Mouse (Mus musculus): ENCODE data around the gene Zfp281. TPM values are rescaled to one million over a fixed set of nuclear protein-coding genes. Genes with fewer than 3 reads are reported as not detected.

Gene Zfp281
- polyA plus RNA-seq, 1 experiment from 2014 or later = 16.7 TPM

DNA sequence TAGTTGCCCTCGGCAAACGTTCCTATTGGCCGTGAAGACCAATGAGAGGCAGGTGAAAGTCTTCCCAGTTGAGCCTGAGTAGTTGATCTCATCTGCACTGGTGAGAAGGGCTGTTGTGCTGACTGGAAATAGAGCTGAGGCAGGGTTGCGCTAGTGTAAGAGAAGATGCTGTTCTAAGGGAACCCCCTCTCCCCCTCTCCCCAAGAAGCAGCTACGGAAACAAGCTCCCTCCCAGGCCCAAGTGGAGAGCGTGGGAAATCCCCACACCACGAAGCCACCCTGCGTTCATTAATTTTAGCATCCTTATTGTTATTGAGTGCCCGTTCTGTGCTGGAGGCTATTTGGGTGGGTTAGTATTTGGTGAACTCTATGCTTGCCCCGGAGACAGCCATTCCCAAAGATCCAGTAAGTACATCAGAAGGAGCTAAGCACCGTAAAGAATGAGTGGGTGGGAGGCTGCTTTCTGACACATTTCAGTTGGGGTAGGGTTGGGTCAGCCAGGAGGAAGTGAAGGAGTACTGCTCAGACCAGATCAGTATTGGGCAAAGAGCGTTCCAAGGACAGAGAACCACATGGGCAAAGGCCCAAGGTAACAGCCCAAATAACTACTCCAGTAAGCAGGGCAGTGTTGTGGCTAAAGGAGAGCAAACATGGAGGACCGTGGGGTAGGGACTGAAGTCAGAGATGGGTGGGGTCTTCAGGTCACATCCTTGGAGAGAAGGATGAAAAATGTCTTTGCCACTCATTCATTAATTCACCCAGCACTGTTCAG is 33.9 kb downstream of the Zfp281 start:
- Histone ChIP-seq H3K4me3 (ENCODE audit: inconsistent target) (no peak overlapping the region), H3K27ac (no peak overlapping the region), H3K79me2 (ENCODE audit: inconsistent target) (no peaks in the 10 kb centered on the region), H3K36me3 (ENCODE audit: inconsistent target) (no peaks in the 10 kb centered on the region)
- 88% methylated on average over 11 of the region's 13 CpGs for WGBS (ENCODE audit: missing documents)

DNA sequence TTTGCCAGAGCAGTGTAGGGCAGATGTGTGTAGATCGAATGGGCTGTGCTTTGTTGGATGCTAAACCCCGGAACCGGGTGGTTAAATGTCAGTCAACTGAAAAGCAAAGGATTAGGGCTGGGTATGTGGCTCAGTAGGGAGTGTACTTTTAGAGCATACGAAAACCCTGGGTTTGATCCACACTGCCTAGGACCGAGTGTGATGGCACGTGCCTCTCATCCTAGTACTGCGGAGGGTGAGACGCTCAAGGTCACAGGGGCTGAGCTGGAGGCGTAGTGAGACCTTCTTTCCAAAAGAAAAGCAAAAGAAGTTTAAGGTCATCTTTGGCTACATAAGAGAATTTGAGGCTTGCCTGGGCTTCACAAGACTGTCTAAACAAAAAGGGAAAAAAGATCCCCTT is 34.6 kb downstream of the Zfp281 start:
- H3K27ac ChIP-seq = no peak overlapping the region
- 93% methylated on average over 9 of the region's 9 CpGs for WGBS (ENCODE audit: missing documents)

DNA sequence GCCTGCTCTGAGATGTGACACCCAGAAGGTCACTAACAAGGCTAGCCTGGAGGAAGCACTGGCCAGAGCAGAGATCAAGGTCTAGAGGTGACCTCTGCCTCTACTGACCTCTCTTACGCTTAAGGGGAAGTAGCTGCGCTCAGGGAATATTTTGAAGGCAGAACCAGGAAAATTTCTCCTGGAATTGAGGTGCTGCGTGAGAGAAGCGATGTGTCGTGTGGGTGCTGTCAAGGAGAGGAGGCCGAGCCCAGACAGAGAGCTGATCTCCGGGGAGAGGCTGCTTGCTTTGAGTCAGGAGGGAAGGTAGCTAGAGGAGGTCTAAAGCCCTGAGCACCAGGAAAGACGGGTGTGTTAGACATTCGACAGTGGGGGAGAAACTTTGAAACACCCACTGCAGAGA is 35.2 kb downstream of the Zfp281 start:
- no peak overlapping the region for H3K27ac ChIP-seq
- WGBS (ENCODE audit: missing documents) = 92% methylated on average over 9 of the region's 9 CpGs
- no peaks in the 10 kb centered on the region for H3K79me2 ChIP-seq (ENCODE audit: inconsistent target)
- H3K4me3 ChIP-seq (ENCODE audit: inconsistent target) = no peak overlapping the region
- no peaks in the 10 kb centered on the region for H3K36me3 ChIP-seq (ENCODE audit: inconsistent target)

More for the DNA sequence above, 34.6 kb downstream of the Zfp281 start:
- no peak overlapping the region for H3K4me3 ChIP-seq (ENCODE audit: inconsistent target)
- H3K36me3 ChIP-seq (ENCODE audit: inconsistent target) = no peaks in the 10 kb centered on the region
- H3K79me2 ChIP-seq (ENCODE audit: inconsistent target) = no peaks in the 10 kb centered on the region

DNA sequence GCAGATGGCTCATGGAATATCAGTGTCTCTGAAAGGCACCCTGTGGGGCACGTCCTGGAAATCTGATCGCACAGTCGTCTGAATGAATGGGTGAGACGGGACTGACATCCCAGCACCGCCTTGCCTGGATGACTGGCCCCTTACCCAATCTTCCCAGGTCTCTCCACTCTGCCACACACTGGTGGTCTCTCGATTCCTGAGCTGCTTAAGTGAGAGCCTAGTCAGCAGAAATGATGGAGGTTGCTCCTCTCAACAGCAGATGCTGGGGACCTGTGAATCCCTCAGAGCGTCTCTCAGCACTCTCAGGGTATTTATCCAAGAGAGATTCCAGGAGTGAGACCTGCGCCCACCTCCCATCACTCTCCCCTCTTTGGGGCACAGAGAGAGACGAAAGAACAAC is 36.8 kb downstream of the Zfp281 start:
- no peak overlapping the region for H3K27ac ChIP-seq
- no peak overlapping the region for H3K4me3 ChIP-seq (ENCODE audit: inconsistent target)
- WGBS (ENCODE audit: missing documents) = 97% methylated on average over 8 of the region's 9 CpGs
- no peaks in the 10 kb centered on the region for H3K79me2 ChIP-seq (ENCODE audit: inconsistent target)
- H3K36me3 ChIP-seq (ENCODE audit: inconsistent target) = no peaks in the 10 kb centered on the region

DNA sequence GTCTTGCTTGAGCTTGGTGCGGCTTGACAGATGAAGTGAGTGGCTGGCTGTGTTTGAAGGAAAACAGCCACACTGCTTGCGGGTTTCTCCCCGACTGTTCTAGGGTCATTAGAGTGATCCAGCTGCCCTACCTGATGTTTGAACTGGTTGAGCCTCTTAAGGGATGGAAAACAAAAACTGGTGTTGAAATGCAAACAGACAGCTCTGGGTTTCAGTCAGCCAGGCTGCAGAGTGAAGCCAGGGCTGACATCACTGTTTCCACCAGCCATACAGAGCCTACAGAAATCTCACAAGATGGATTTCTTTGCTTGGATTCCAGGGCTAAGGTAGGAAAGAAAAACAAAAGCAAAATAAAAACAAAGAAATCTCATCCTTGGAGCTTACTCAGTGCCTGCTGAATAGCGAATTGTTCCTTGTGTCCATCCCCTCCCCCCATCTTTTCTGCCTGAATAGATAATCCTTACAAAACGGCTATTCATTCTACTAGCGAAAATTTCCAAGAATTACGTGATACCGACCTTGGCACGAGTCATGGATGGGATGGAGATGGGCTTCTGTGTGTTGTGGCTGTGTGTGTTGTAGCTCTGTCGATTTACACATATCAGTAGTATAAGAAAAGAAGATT is 37.4 kb downstream of the Zfp281 start:
- H3K79me2 ChIP-seq (ENCODE audit: inconsistent target) = no peaks in the 10 kb centered on the region
- WGBS (ENCODE audit: missing documents) = 93% methylated on average over 10 of the region's 10 CpGs
- no peaks in the 10 kb centered on the region for H3K36me3 ChIP-seq (ENCODE audit: inconsistent target)
- no peak overlapping the region for H3K4me3 ChIP-seq (ENCODE audit: inconsistent target)
- no peak overlapping the region for H3K27ac ChIP-seq

DNA sequence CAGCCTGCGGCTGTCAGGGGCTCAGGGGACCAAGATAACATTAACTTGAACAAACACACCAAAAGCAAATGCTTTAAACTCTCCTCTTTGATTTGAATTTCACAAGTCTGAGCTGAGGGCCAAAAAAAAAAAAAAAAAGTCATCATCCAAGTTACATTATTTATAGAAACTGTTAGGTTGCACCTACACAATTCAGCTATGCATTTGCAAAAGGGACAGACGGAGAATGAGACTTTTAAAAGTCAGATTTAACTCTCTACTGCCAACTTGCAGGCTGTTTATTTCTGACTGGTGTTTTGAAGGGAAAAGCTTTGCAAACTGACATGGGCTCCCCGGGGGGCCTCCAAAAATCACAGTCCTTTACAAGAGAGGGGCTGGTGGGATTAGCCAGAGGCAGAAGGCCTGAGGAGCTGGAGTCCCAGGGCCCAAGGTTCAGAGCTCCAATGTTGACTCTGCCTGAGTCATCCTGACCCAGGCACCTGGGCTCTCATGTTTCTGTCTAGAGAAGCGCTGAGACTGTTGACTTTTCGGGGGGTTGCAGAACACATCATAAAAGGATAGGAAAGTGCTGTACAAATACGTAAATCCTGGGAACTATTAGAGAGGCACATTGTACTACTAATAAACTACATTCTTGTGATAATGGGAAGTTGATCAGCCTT is 40.4 kb downstream of the Zfp281 start:
- no peak overlapping the region for H3K27ac ChIP-seq

DNA sequence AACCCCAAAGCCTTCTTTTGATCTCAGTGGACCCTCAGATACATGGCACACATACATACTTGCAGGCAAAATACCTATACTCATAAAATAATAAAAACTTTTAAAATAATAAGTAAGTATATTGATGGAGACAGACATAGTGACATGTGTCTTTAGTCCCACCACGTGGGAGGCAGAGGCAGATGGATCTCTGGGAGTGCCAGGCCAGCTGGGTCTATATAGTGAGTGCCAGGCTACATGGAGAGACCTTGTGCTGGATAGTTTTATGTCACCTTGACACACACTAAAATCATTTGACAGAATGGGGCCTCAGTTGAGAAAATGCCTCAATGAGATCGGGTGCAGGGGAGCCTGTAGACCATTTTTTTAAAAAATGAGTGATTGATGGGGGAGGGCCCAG is 41.8 kb downstream of the Zfp281 start:
- WGBS (ENCODE audit: missing documents) = 90% methylated on average over 1 of the region's 2 CpGs
- Histone ChIP-seq H3K79me2 (ENCODE audit: inconsistent target) (no peaks in the 10 kb centered on the region), H3K4me3 (ENCODE audit: inconsistent target) (no peak overlapping the region), H3K27ac (no peak overlapping the region), H3K36me3 (ENCODE audit: inconsistent target) (no peaks in the 10 kb centered on the region)

More for the DNA sequence above, 40.4 kb downstream of the Zfp281 start:
- no peak overlapping the region for H3K4me3 ChIP-seq (ENCODE audit: inconsistent target)
- no peaks in the 10 kb centered on the region for H3K79me2 ChIP-seq (ENCODE audit: inconsistent target)
- no peaks in the 10 kb centered on the region for H3K36me3 ChIP-seq (ENCODE audit: inconsistent target)
- WGBS (ENCODE audit: missing documents) = 87% methylated on average over 5 of the region's 6 CpGs

DNA sequence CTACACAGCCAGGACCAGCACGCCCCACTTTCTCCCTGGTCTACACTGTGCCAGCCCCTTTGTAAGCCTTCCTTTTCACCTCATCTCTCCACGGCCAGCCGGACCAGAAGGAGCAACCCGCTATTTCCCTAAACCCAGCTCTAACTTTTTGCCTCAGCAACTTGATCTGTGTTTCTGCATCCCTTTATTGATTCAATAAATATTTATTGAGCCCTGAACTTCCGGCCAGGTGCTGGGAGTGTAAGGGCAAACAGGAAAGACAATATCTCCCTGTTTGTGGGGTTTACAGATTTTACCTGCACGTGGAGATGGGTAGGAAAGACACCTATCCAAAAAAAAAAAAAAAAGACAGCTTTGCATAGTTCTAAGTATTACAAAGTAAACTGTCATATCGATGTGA is 45.2 kb downstream of the Zfp281 start:
- Histone ChIP-seq H3K4me3 (ENCODE audit: inconsistent target) (no peak overlapping the region), H3K36me3 (ENCODE audit: inconsistent target) (no peaks in the 10 kb centered on the region), H3K27ac (no peak overlapping the region), H3K79me2 (ENCODE audit: inconsistent target) (no peaks in the 10 kb centered on the region)
- 84% methylated on average over 7 of the region's 7 CpGs for WGBS (ENCODE audit: missing documents)

DNA sequence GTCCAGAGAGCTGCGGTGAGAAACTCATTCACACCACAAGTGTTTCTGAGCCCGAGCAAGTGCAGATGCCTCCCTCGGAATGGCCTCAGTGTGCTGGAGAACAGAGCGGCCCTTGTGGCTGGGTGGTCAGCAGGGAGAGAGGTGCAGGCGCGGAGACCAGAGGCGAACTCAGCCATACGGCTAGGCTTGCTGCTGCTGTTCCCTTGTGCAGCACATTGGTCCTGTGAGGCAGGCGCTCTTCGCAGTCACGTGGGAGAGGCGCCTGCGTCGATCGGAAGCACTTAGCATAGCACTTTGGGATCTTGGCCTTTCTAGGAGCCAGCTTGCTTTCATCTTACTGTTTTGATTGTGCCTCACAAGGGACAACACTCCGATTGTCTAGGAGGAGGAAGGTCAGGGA is 45.7 kb downstream of the Zfp281 start:
- 88% methylated on average over 16 of the region's 16 CpGs for WGBS (ENCODE audit: missing documents)
- H3K4me3 ChIP-seq (ENCODE audit: inconsistent target) = no peak overlapping the region
- H3K36me3 ChIP-seq (ENCODE audit: inconsistent target) = no peaks in the 10 kb centered on the region
- no peaks in the 10 kb centered on the region for H3K79me2 ChIP-seq (ENCODE audit: inconsistent target)
- no peak overlapping the region for H3K27ac ChIP-seq

DNA sequence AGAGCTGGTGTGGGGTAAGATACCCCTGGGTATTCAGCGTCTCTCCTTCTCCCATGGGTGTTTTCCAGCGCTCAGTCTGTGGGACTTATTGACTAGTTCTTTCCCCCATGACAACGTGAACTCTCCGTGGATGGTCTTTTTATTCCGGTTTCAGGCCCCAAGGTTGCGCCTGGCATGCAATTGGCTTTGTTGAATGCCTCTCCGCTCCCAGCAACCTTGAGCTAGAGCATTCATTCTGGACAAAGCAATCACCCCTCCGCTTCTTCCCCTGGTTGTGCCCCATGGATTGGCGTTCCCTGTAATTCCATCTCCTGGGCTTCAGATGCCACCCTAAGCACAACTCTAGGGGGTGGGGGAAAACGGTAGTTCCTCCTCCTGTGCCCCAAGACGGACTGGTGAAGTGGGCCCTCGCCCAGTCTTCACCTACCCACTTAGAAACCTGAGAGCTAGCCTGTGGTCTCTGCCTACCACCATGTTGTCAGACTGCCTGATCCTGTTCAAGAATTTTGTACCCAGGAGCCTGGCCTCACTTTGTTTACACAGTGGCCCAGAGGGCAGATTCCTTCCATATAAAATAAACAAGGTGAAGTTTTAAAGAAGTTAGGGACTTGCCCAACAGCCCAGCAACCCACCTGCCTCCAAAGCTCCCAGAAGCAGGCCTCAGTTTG is 47.2 kb downstream of the Zfp281 start:
- no peak overlapping the region for H3K27ac ChIP-seq
- no peak overlapping the region for H3K4me3 ChIP-seq (ENCODE audit: inconsistent target)
- WGBS (ENCODE audit: missing documents) = 95% methylated on average over 12 of the region's 12 CpGs
- no peaks in the 10 kb centered on the region for H3K79me2 ChIP-seq (ENCODE audit: inconsistent target)
- H3K36me3 ChIP-seq (ENCODE audit: inconsistent target) = no peaks in the 10 kb centered on the region

DNA sequence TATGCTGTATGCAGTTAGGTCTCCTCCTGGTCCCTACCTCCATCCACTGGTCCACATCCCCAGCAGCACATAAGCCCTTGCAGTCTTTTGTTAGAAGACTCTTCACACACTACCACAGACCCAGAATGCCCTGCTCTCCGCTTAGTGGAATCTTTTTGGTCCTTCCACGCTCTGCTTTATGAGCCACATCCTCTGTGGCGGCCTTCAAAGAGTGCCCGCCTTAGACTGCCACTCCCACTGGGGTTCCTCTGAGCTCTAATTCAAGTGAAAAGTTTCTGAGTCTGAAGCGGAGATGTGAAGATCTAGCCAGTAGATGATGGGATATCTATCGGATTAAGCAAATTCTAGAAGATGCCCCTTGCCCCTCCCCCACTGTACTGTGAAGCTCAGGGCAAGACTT is 47.9 kb downstream of the Zfp281 start:
- WGBS (ENCODE audit: missing documents) = 96% methylated on average over 6 of the region's 6 CpGs
- Histone ChIP-seq H3K79me2 (ENCODE audit: inconsistent target) (no peaks in the 10 kb centered on the region), H3K4me3 (ENCODE audit: inconsistent target) (no peak overlapping the region), H3K36me3 (ENCODE audit: inconsistent target) (no peaks in the 10 kb centered on the region), H3K27ac (no peak overlapping the region)

DNA sequence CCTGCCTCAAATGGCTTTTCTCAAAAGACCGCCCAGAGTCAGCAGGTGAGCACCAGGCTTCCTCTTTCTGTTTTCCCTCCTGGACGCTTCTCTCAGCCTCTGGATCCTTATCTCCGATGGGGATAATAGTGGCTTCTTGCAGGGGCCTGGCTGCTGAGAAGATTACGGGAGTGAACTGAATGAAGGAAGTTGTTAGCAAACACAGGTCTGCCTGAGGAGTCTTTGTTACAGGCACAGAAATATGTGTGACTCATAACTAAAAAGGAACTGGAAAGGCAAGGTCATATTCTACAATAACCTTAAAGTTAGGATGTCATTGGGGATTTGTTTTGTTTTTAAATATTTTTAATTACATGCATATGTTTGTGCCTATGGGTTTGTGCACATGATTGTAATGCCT is 48.6 kb downstream of the Zfp281 start:
- Histone ChIP-seq H3K36me3 (ENCODE audit: inconsistent target) (no peaks in the 10 kb centered on the region), H3K4me3 (ENCODE audit: inconsistent target) (no peak overlapping the region), H3K79me2 (ENCODE audit: inconsistent target) (no peaks in the 10 kb centered on the region), H3K27ac (no peak overlapping the region)
- 39% methylated on average over 4 of the region's 4 CpGs for WGBS (ENCODE audit: missing documents)

DNA sequence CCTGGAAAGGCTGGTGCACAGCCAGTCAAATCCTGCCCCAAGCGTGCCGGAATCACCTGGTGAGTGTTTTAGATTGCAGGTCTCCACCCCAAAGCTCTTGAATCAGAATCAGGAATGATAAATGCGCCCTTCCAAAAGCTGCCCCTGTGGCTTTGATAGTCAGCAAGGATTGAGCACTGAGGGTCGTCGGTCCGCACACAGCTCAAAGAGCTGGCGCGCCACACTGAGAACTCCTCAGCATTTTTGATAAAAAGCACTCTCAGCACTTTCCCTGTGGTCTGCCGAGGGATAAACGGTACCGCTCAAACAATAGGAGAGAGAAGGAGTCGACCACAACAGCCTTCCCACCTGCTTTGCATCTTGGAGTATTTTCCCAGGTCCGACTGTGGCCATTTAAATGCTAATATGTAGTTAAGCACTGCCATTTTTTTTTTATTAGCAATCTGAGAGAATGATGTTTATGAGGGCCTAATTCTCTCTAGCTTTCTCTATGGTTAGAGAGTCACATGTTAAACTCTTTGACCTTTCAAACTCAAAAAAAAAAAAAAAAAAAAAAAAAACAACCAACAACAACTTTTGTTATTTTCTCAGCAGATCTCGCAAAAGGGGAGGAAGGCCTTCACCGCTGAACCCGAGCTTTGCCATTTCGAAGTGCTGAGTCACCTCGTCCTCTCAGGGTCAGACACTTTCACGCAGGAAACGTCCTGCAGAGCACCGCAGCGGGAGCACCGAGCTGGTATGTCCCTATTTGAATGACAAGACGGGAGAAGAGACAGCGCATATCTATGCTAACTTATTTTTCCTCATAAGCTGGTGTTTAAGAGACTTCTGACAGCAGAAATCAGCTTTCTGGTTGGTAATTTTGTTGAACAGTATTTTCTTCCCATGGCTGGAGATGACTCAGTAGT is 50.1 kb downstream of the Zfp281 start:
- H3K79me2 ChIP-seq (ENCODE audit: inconsistent target) = no peaks in the 10 kb centered on the region
- WGBS (ENCODE audit: missing documents) = 61% methylated on average over 25 of the region's 25 CpGs
- H3K36me3 ChIP-seq (ENCODE audit: inconsistent target) = no peaks in the 10 kb centered on the region
- H3K4me3 ChIP-seq (ENCODE audit: inconsistent target) = no peak overlapping the region
- no peak overlapping the region for H3K27ac ChIP-seq
